Mouse (Mus musculus) bone marrow macrophage, adult 2 months (primary cell): ENCODE measurements around the gene Igf1r. TPM values are rescaled to one million over a fixed set of nuclear protein-coding genes. Genes with fewer than 3 reads are reported as not detected.

Experiments
- H3K27ac ChIP-seq: 2 replicates; pipeline ENCODE4 v1.5.1; 2012; ENCODE audit warnings: low read depth, low read length; ENCODE audit not compliant: insufficient read depth
- H3K4me1 ChIP-seq: 2 replicates; pipeline ENCODE4 v1.6.1; 2012; ENCODE audit warnings: low read length; ENCODE audit not compliant: control insufficient read depth, insufficient read depth
- H3K4me3 ChIP-seq: 2 replicates; pipeline ENCODE4 v1.5.1; 2012; ENCODE audit warnings: mild to moderate bottlenecking, low read length, moderate library complexity; ENCODE audit not compliant: insufficient read depth
- CTCF ChIP-seq: IDR thresholded peaks from 2 replicates; pipeline ENCODE4 v1.5.1; 2012; ENCODE audit warnings: low read depth, mild to moderate bottlenecking, low read length, moderate library complexity
- POLR2A ChIP-seq: IDR thresholded peaks from 2 replicates; pipeline ENCODE4 v1.6.1; 2012; ENCODE audit warnings: mild to moderate bottlenecking, low read depth, low read length, borderline replicate concordance
- polyA plus RNA-seq: library from polyadenylated mRNA; stranded (reverse); fragments of >200 nt; gene quantifications from 2 replicates; pipeline ENCODE4 v1.2.4, GENCODE M21; 2012; ENCODE audit not compliant: missing spikeins, insufficient read depth, insufficient read length

Igf1r gene
- polyA plus RNA-seq, 1 experiment = 6.0 TPM

DNA sequence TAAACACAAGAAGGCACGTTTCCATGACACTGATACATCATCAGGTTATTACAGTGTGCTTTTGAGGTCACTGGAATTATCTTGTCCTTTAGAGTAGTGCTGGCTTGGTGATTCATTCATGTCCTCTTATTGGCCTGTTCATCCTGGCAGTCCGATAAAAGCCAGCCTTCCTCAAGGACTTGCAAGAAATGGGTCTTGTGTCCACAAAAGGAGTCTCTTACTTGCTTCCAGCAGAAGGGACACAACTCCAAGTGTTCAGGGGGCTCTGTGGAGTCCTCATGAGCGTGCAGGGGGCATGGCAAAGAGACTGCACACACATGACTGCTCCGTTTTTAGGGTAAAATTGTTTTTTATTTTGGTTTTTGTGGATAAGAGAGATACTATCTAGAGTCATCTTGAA, 83.9 kb downstream of the Igf1r start:
- no peak overlapping the region for H3K27ac ChIP-seq
- H3K4me1 ChIP-seq = no peaks in the 10 kb centered on the region
- TF ChIP-seq POLR2A (no peak), CTCF (no peak)
- H3K4me3 ChIP-seq = no peak overlapping the region

DNA sequence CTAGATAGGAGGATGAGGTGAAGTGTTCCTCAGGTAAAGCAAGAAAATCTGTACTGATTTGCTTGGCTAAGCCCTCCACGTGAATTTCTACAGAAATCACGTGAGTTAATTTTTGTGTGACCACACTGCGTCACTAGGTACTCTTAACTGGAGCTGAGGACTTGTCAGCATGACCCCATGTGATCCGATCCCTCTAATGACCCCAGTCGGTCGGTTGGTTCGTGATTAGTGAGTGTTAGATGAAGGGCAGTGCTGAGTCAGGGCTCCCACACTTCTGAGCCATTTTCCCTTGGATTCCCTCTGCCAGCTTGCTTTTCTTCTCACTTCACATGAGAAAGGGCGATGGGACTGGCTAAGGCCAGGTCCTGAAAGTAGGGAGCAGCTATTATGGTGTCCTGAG, 86.2 kb downstream of the Igf1r start:
- no peak overlapping the region for H3K4me3 ChIP-seq
- H3K27ac ChIP-seq = no peak overlapping the region
- H3K4me1 ChIP-seq = no peaks in the 10 kb centered on the region
- TF ChIP-seq POLR2A (no peak), CTCF (no peak)

DNA sequence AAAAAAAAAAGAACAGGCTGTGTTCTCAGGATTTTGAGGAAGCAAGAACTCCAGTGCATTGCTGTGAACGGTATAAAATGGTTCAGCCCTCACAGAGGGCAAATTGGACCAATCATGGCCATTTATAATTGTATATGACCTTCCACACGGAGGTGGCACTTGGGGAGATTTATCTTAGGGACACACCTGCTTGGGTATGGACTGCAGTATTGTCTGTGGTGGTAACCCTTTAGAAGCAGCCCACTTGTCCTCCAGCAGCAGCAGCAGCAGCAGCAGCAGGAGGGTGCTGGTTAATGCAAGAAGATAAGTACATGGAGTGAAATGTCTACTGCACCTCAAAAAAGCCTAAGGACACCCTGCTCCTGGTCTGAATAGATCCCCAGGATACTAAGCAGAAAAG, 86.9 kb downstream of the Igf1r start:
- TF ChIP-seq POLR2A = no peak
- no peak for TF ChIP-seq CTCF
- Histone ChIP-seq H3K4me3 (no peak overlapping the region), H3K4me1 (no peaks in the 10 kb centered on the region), H3K27ac (no peak overlapping the region)

DNA sequence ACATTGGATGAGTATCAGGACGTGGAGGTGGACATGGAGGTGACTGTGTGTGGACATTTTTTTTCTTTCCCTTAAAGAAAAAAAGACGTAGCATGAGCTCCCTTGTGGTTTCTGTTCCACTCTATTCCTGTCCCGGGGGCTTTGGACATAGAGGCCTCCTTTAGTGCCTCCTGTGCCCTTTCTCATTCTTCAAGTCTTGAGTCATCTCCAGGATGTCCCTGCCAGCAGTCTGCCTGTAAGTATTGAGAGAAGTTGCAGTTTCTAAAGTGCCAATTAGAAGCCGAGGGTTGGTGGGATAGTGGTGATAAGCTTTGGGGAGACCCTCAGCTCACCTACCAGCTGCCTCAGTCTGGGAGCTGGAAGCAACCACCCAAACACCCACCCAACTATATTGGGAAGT, 92.0 kb downstream of the Igf1r start:
- TF ChIP-seq CTCF = no peak
- TF ChIP-seq POLR2A = no peak
- Histone ChIP-seq H3K4me3 (no peak overlapping the region), H3K4me1 (no peaks in the 10 kb centered on the region), H3K27ac (no peak overlapping the region)

DNA sequence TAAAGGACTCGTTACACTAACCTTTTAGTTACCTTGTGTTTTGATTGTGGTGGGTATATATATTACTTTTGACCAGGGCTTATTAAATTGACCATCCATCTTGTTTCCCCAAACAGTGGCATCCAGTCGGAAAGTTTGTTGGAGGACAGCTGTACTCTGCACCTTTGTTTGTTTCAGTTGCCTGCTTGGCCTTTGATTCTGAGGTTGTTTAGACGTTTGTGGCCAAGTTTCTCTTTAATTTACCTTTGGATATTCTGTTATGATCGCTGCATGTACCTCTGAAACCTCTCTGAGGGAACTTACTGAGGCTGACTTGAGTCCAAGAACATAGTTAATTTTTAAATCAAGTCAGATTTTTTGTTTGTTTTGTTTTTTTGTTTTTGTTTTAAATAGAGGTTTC, 94.5 kb downstream of the Igf1r start:
- TF ChIP-seq CTCF (no peak), POLR2A (no peak)
- H3K4me3 ChIP-seq = no peak overlapping the region
- H3K27ac ChIP-seq = no peak overlapping the region
- no peaks in the 10 kb centered on the region for H3K4me1 ChIP-seq

DNA sequence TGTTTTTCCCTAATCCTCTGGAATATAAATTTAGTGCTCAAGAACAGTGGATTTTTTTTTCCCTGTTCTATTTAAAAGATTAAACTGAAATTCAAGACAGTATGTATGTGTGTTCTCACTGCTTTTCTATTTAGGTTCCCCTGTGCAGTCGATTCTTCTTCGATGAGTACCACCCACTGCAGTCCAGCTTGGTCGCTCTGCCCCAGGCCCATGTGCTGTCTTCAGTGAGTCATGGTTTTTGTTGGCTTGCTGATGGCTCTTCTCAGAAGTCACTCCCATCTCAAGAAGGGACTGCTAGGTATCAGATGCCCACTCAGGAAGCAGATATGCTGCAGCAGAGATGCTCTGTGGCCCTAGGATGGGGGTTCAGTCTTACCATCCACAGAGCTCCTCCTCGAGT, 95.9 kb downstream of the Igf1r start:
- H3K4me3 ChIP-seq = no peak overlapping the region
- H3K4me1 ChIP-seq = no peaks in the 10 kb centered on the region
- TF ChIP-seq CTCF (no peak), POLR2A (no peak)
- H3K27ac ChIP-seq = no peak overlapping the region

DNA sequence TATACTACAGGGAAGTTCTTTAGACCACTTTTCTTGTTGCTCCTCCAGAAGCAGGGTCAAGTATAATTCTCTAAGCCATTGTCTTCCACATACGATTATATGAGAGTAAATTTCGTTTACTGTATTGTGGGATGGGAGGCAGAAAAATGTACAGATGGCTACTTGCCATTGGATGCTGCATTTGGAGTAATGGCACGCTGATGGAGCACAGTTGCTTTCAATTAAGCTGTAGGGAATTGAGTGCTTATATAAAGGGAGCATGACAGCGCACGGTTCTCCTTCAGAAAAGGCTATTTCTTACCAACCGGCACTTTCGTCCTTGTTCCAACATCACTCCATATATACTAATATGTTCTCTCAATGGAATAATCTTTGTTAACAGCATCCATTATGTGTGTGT, 96.4 kb downstream of the Igf1r start:
- TF ChIP-seq POLR2A = no peak
- no peak for TF ChIP-seq CTCF
- H3K4me3 ChIP-seq = no peak overlapping the region
- H3K27ac ChIP-seq = no peak overlapping the region
- H3K4me1 ChIP-seq = no peaks in the 10 kb centered on the region

DNA sequence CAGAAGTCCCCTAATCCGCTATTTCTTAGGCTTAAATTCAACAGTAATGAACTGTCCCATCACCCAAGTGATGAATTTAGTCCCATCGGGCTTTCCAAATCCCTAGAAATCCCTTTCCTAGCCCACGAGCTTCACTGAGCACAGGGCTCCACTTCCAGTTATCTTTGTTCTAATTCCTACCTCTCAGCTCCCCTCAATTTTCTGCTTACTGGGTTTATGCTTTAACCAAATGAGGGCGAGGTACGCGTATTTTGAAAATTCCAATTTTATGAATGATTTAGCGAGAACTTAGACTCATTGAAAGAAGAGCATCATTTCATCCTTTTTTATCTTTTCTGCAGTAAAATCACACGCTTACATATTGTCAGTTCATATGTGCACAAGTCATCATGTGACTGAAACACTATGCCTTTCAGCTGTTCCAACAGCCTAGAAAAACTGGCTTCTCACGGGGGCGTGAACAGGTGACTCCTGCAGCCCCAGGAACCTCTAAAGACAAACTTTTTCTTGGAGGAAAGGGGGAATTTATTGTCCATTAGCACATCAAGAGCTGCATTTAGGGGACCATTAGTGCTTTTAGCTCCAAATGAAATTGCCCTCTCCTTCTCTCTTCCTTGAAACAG, 100.5 kb downstream of the Igf1r start:
- TF ChIP-seq POLR2A = no peak
- TF ChIP-seq CTCF = no peak
- peaks cover 7% of the 10 kb centered on the region for H3K4me1 ChIP-seq
- H3K27ac ChIP-seq = no peak overlapping the region
- no peak overlapping the region for H3K4me3 ChIP-seq

DNA sequence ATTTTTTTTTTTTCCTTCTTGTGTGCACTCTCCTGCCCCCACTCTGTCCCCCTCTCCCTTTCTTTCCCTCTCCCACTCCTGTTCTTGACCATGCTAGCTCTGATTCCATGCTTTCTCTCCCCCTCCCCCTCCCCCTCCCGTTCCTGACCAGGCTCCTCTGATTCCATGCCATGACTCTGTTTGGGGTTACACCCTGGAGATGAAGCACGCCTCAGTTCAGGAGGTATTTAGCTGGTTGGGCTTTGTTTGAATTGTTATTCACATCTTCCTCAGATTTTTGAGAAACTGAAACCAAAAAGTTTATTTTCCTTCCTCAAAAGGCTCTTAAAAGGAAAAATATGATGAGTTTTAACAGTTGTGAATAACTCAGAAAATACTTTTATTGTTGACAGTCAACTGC, 101.9 kb downstream of the Igf1r start:
- Histone ChIP-seq H3K27ac (no peak overlapping the region), H3K4me1 (peaks cover 9% of the 10 kb centered on the region)
- TF ChIP-seq POLR2A (no peak), CTCF (no peak)

DNA sequence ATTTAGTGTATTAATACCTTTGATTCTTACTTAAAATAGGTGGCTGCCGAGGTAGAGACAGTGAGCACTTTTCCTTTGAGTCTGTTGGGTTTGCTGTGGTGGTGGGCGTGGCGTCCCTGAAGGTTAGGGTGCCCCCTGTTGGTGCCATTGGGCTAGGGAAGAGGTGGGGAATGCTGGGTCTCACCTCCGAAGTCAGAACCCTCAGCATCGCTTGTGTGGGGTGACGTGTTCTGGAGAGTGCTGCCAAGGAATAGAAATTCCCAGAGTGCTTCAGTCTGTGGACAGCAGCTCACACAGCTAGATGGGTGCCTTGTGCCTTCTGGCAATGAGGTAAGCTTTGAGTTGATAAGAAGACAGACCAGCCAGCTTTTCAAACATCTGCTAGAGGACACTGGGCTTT, 102.3 kb downstream of the Igf1r start:
- peaks cover 10% of the 10 kb centered on the region for H3K4me1 ChIP-seq
- no peak for TF ChIP-seq CTCF
- TF ChIP-seq POLR2A = no peak
- H3K4me3 ChIP-seq = no peak overlapping the region
- no peak overlapping the region for H3K27ac ChIP-seq

More for the DNA sequence above, 101.9 kb downstream of the Igf1r start:
- H3K4me3 ChIP-seq = no peak overlapping the region

DNA sequence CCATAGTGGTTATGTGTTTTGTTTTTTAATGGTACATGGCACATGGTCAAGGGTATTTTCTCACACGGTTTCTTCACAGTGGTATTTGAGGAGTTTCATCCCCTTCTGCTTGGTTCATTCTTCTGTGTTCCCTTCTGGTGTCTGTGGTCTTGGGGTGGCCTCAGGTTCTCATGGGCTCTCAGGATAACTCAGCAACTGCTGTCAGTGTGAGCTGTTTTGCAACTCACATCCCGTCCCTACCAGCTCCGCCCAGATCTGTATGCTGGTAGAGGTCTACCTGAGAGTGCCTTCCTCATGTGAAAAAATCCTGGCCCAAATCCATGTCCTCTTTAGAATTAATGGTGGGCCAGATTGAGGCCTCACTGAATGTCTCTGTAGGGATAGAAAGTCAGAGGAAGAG, 104.4 kb downstream of the Igf1r start:
- no peak overlapping the region for H3K4me3 ChIP-seq
- no peak for TF ChIP-seq CTCF
- TF ChIP-seq POLR2A = no peak
- H3K27ac ChIP-seq = no peak overlapping the region
- H3K4me1 ChIP-seq = peaks cover 15% of the 10 kb centered on the region
